Mouse (Mus musculus) neural tube, embryonic 11.5 days (tissue): Measurements from ENCODE around the gene Terb2. TPM values are rescaled to one million over a fixed set of nuclear protein-coding genes. Genes with fewer than 3 reads are reported as not detected.
A peak's percentile ranks its signal among the peaks of the same experiment; 100 is the strongest.

Experiments used
- ATAC-seq: fragments of 200-750 bp; cut with Nextera tagmentation; 2 replicates; pipeline ENCODE4 v1.8.0; 2017; ENCODE audit warnings: moderate number of reproducible peaks, mild to moderate bottlenecking, moderate TSS enrichment, moderate library complexity; ENCODE audit not compliant: insufficient read depth, low FRiP score, low TSS enrichment
- DNase-seq: peaks from one replicate; pipeline ENCODE4 v3.0.0-alpha.2; 2015; ENCODE audit warnings: low spot score
- H3K27ac ChIP-seq: fragments of 300-500 bp; sonication (generic); 2 replicates; pipeline ENCODE4 v1.5.1; 2014; ENCODE audit warnings: low read depth, mild to moderate bottlenecking, low read length
- H3K27me3 ChIP-seq: fragments of 300-500 bp; sonication (generic); 2 replicates; pipeline ENCODE4 v1.6.1; 2014; ENCODE audit warnings: mild to moderate bottlenecking, low read length, mixed read lengths; ENCODE audit not compliant: control insufficient read depth, insufficient read depth
- H3K36me3 ChIP-seq: fragments of 300-500 bp; sonication (generic); 2 replicates; pipeline ENCODE4 v1.6.1; 2014; ENCODE audit warnings: mild to moderate bottlenecking, low read length, moderate library complexity, mixed read lengths; ENCODE audit not compliant: control insufficient read depth, insufficient read depth
- H3K4me1 ChIP-seq: fragments of 300-500 bp; sonication (generic); 2 replicates; pipeline ENCODE4 v1.6.1; 2014; ENCODE audit warnings: low read length, mixed read lengths; ENCODE audit not compliant: control insufficient read depth, insufficient read depth
- H3K4me2 ChIP-seq: fragments of 300-500 bp; sonication (generic); 2 replicates; pipeline ENCODE4 v1.6.1; 2014; ENCODE audit warnings: low read depth, mild to moderate bottlenecking, moderate library complexity
- H3K4me3 ChIP-seq: fragments of 300-500 bp; sonication (generic); 2 replicates; pipeline ENCODE4 v1.5.1; 2014; ENCODE audit warnings: low read depth, low read length
- H3K9ac ChIP-seq: fragments of 300-500 bp; sonication (generic); 2 replicates; pipeline ENCODE4 v1.6.1; 2014; ENCODE audit warnings: mild to moderate bottlenecking, low read length
- H3K9me3 ChIP-seq: fragments of 300-500 bp; sonication (generic); 2 replicates; pipeline ENCODE4 v1.6.1; 2016; ENCODE audit warnings: low read length; ENCODE audit not compliant: control insufficient read depth
- WGBS: fragments of 180-500 bp; shearing (Covaris S2); extraction: QIAGEN DNeasy Blood & Tissue Kit; methylation state at CpG from one replicate; pipeline ENCODE4 v1.1.7; 2014; 5-methylcytosine and 5-hydroxymethylcytosine counted together
- polyA plus RNA-seq: library from polyadenylated mRNA; unstranded; fragments of >200 nt; fragmentation: Nextera tagmentation; extraction: Ambion mirVana; gene quantifications from 2 replicates; pipeline ENCODE4 v1.2.1, GENCODE M21; 2014

Terb2 gene
- polyA plus RNA-seq, 1 experiment from 2014 or later = not detected

GRCm38 (mm10) chr2:122241935-122242334 lies 55.9 kb downstream of the Terb2 start:
- Histone ChIP-seq H3K4me2 (no peak overlapping the region), H3K27ac (no peak overlapping the region), H3K4me1 (no peaks in the 10 kb centered on the region), H3K9me3 (no peaks in the 10 kb centered on the region), H3K36me3 (no peaks in the 10 kb centered on the region), H3K4me3 (no peak overlapping the region), H3K9ac (no peak overlapping the region), H3K27me3 (no peaks in the 10 kb centered on the region)
- 75% methylated on average over 6 of the region's 6 CpGs for WGBS
- ATAC-seq (no peak), DNase-seq (no peak)

DNA sequence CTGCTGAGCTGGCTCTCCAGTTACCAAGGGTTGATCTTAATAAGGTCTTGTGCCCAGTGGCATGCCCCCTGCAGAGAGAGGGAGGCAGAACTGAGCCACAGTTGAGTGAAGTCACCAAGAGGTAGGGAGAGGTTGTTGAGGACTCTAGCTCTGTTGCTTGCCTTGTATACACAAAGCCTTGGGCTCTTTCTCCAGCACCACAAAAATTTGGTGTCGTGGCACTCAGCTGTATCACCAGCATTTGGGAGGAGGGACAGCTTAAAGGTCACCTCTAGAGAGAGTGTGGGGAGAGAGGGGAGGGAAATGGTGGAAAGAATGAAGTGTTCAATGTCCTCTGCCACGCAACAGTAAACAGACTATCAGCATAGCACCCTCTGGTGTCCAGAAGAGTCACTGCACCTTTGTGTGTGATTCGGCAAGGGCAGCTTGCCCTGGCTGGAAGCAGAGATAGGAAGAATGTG lies 57.6 kb downstream of the Terb2 start:
- H3K27me3 ChIP-seq = no peaks in the 10 kb centered on the region
- no peaks in the 10 kb centered on the region for H3K9me3 ChIP-seq
- H3K9ac ChIP-seq = no peak overlapping the region
- ATAC-seq = 0 out of 2 replicates have a peak, but pooled peaks have one; percentile 45
- 5% methylated on average over 3 of the region's 3 CpGs for WGBS
- H3K36me3 ChIP-seq = no peaks in the 10 kb centered on the region
- H3K4me2 ChIP-seq = no peak overlapping the region
- DNase-seq = peak; percentile 63
- H3K27ac ChIP-seq = no peak overlapping the region
- H3K4me3 ChIP-seq = no peak overlapping the region
- H3K4me1 ChIP-seq = no peaks in the 10 kb centered on the region

DNA sequence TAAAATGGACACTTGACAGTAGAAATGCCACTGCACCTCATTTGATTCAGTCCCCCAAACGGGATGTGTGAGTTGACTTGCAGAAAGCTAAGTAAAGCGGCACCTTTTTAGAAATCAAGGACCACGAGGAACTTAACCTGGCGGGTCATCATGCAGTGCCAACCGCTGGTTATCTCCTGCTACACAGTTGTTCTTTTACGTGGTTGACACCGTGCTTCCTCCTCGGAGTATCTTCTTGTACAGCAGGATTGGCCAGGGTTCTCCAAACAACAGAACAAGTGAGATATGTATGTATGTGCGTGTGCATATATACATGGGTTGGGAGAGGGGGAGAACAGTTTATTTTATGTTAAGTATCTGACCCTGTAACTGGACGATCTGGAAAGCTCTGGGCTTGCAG lies 61.7 kb downstream of the Terb2 start:
- H3K9ac ChIP-seq = no peak overlapping the region
- no peak overlapping the region for H3K4me3 ChIP-seq
- ATAC-seq = no peak
- no peaks in the 10 kb centered on the region for H3K4me1 ChIP-seq
- no peaks in the 10 kb centered on the region for H3K36me3 ChIP-seq
- no peaks in the 10 kb centered on the region for H3K9me3 ChIP-seq
- no peak for DNase-seq
- no peak overlapping the region for H3K27ac ChIP-seq
- no peak overlapping the region for H3K4me2 ChIP-seq
- 89% methylated on average over 10 of the region's 10 CpGs for WGBS
- H3K27me3 ChIP-seq = no peaks in the 10 kb centered on the region

GRCm38 (mm10) chr2:122255997-122256396 lies 69.9 kb downstream of the Terb2 start:
- no peaks in the 10 kb centered on the region for H3K9me3 ChIP-seq
- 96% methylated on average over 5 of the region's 5 CpGs for WGBS
- H3K4me3 ChIP-seq = no peak overlapping the region
- ATAC-seq (no peak), DNase-seq (no peak)
- H3K27me3 ChIP-seq = no peaks in the 10 kb centered on the region
- H3K27ac ChIP-seq = no peak overlapping the region
- H3K9ac ChIP-seq = no peak overlapping the region
- no peaks in the 10 kb centered on the region for H3K36me3 ChIP-seq
- no peak overlapping the region for H3K4me2 ChIP-seq
- no peaks in the 10 kb centered on the region for H3K4me1 ChIP-seq

Other genes starting within 250 kb of the Terb2 start
- gene Ctdspl2, start 230.3 kb upstream of the Terb2 start, polyA plus RNA-seq = 46.7 and 53.6 TPM in 2 replicates
- gene Mageb3, start 230.2 kb upstream of the Terb2 start, polyA plus RNA-seq = 0.26 and 0.44 TPM in 2 replicates
- 13.6 and 14.6 TPM in 2 replicates for gene Eif3j1, start 157.7 kb upstream of the Terb2 start, polyA plus RNA-seq
- gene Spg11, start 67.9 kb upstream of the Terb2 start, polyA plus RNA-seq = 13.4 and 14.5 TPM in 2 replicates
- gene B2m, start 38.6 kb upstream of the Terb2 start, polyA plus RNA-seq = 117 and 123 TPM in 2 replicates
- gene Trim69, start 25.6 kb upstream of the Terb2 start, polyA plus RNA-seq = 0.18 TPM in 1 of 2 replicates, not detected in the other
- gene Patl2, start 83 bp upstream of the Terb2 start, polyA plus RNA-seq = not detected in 2 replicates
- gene Sord, start 48.5 kb downstream of the Terb2 start, polyA plus RNA-seq = 20.6 and 23.8 TPM in 2 replicates
- gene Duox2, start 112.2 kb downstream of the Terb2 start, polyA plus RNA-seq = 0.04 TPM in 1 of 2 replicates, not detected in the other
- 0.19 TPM in 1 of 2 replicates, not detected in the other for gene Duoxa2, start 112.6 kb downstream of the Terb2 start, polyA plus RNA-seq
- not detected in 2 replicates for gene Duoxa1, start 127.5 kb downstream of the Terb2 start, polyA plus RNA-seq
- gene Duox1, start 129.4 kb downstream of the Terb2 start, polyA plus RNA-seq = 0.07 and 0.11 TPM in 2 replicates
- 12.9 and 13.8 TPM in 2 replicates for gene Shf, start 182.9 kb downstream of the Terb2 start, polyA plus RNA-seq
- gene Slc28a2, start 240.2 kb downstream of the Terb2 start, polyA plus RNA-seq = 0.13 TPM in 1 of 2 replicates, not detected in the other